22 mouse cellular contexts compared by ENCODE assay signal in genomic region chr17:87475356-87475755, GRCm38 (mm10). TPM values are rescaled to one million over a fixed set of nuclear protein-coding genes. Genes with fewer than 3 reads are reported as not detected.
DNase-seq lines count a peak whose midpoint lies in the region; ATAC-seq and TF ChIP-seq lines count a peak whose summit lies in the region.
"Had no signal": no experiment of that assay in that cellular context is flagged by ENCODE, and none has a peak within 500 bp of the region (broad histone marks: within the 10 kb centered on the region; RNA-seq: fewer than 3 reads in every experiment).

No protein-coding gene starts in this region.

- TF ChIP-seq CTCF in intestine, postnatal 0 days (IDR thresholded peaks at IDR 0.05; ENCODE audit: low read depth) = no peak

- no peaks in the 10 kb centered on the region for H3K27me3 ChIP-seq in intestine, embryonic 15.5 days (replicated peaks)
- H3K27me3 ChIP-seq in intestine, postnatal 0 days (replicated peaks; ENCODE audit: control insufficient read depth, insufficient read depth, low read length) = no peaks in the 10 kb centered on the region
- H3K27me3 ChIP-seq: midbrain, embryonic 13.5 days had no signal

- intact Hi-C loops in left cerebral cortex, postnatal 25 days (cut with DNase I) = loop anchor here (2.0 kb wide), 3 partner anchors 15 to 47 kb away; partner anchors contain the start of gene Calm2

- peak; percentile 27 to 68 for DNase-seq in left cerebral cortex, postnatal 25 days (ENCODE audit: low spot score in 2 of 2)
- DNase-seq in left cerebral cortex, adult 8-10 months (ENCODE audit: low spot score in 2 of 2) = no peak
- DNase-seq in right cerebral cortex, adult 18-20 months = peak; percentile 51
- no peak for DNase-seq in right cerebral cortex, postnatal 10 days (ENCODE audit: low spot score in 2 of 2)
- DNase-seq: layer of hippocampus, adult 9-11 months; liver; liver, postnatal 0 days; right cerebral cortex, postnatal 25 days; thymus, postnatal 25 days had no signal

- H3K4me2 ChIP-seq in intestine, embryonic 15.5 days (replicated peaks) = no peak overlapping the region
- H3K4me2 ChIP-seq in intestine, postnatal 0 days (replicated peaks; ENCODE audit: low read depth) = no peak overlapping the region

- H3K9ac ChIP-seq in intestine, embryonic 15.5 days = no peak overlapping the region
- H3K9ac ChIP-seq in intestine, postnatal 0 days (ENCODE audit: low read depth, low read length) = no peak overlapping the region
- H3K9ac ChIP-seq: liver, postnatal 0 days; midbrain, embryonic 13.5 days had no signal

- WGBS in intestine, embryonic 15.5 days = 57% methylated on average over 8 of the region's 8 CpGs
- 42% methylated on average over 8 of the region's 8 CpGs for WGBS in intestine, postnatal 0 days

- H3K9me3 ChIP-seq in intestine, embryonic 15.5 days = no peaks in the 10 kb centered on the region
- H3K9me3 ChIP-seq in intestine, postnatal 0 days (ENCODE audit: control insufficient read depth) = no peaks in the 10 kb centered on the region
- H3K9me3 ChIP-seq: forebrain, embryonic 10.5 days; hindbrain, embryonic 10.5 days; midbrain, embryonic 13.5 days had no signal

- H3K36me3 ChIP-seq in intestine, embryonic 15.5 days = no peaks in the 10 kb centered on the region
- no peaks in the 10 kb centered on the region for H3K36me3 ChIP-seq in intestine, postnatal 0 days (ENCODE audit: control insufficient read depth, insufficient read depth)
- H3K36me3 ChIP-seq: forebrain, embryonic 10.5 days; hindbrain, embryonic 10.5 days; midbrain, embryonic 13.5 days had no signal

- ATAC-seq in intestine, embryonic 15.5 days = 0 out of 2 replicates have a peak, but pooled peaks have one; percentile 26
- no peak for ATAC-seq in intestine, postnatal 0 days
- no peak for ATAC-seq in megakaryocyte-erythroid progenitor cell, adult 5-6 weeks (replicated peaks; ENCODE audit: low FRiP score, low TSS enrichment, poor library complexity, severe bottlenecking)
- ATAC-seq: liver, postnatal 0 days; midbrain, embryonic 13.5 days had no signal

- H3K27ac ChIP-seq in intestine, embryonic 15.5 days = no peak overlapping the region
- no peak overlapping the region for H3K27ac ChIP-seq in intestine, postnatal 0 days (ENCODE audit: low read depth, low read length)
- H3K27ac ChIP-seq: macrophage; midbrain, embryonic 13.5 days; stomach, postnatal 0 days had no signal

- peaks cover 30% of the 10 kb centered on the region for H3K4me1 ChIP-seq in intestine, embryonic 15.5 days (replicated peaks)
- peaks cover 20% of the 10 kb centered on the region for H3K4me1 ChIP-seq in intestine, postnatal 0 days (replicated peaks; ENCODE audit: control insufficient read depth, insufficient read depth, low read length)

- no peak overlapping the region for H3K4me3 ChIP-seq in intestine, embryonic 15.5 days (replicated peaks)
- H3K4me3 ChIP-seq in intestine, postnatal 0 days (ENCODE audit: low read depth, low read length) = no peak overlapping the region
- H3K4me3 ChIP-seq: midbrain, embryonic 13.5 days; myocyte had no signal

RNA-seq across cellular contexts. Expression of gene Calm2, which starts 28.6 kb away (rescaled TPM):
- polyA plus RNA-seq in intestine, embryonic 15.5 days (2015; fragmentation: Nextera tagmentation; extraction: Ambion mirVana) = 1,049 and 1,135 TPM in 2 replicates
- polyA plus RNA-seq in intestine, postnatal 0 days (2015; fragmentation: Nextera tagmentation; extraction: Ambion mirVana) = 756 and 774 TPM in 2 replicates
- 1,000 to 10,000 TPM; 2,216 to 2,449 TPM for total RNA-seq in left cerebral cortex, postnatal 25 days (2021)
- total RNA-seq in left cerebral cortex, adult 8-10 months (2022) = 1,000 to 10,000 TPM; 2,138 to 2,258 (median 2,232) TPM
- total RNA-seq in megakaryocyte-erythroid progenitor cell, adult 5-6 weeks (2014; fragmentation: Nextera tagmentation) = 286 and 288 TPM in 2 replicates
- 970 and 1,345 TPM in 2 replicates for total RNA-seq in megakaryocyte-erythroid progenitor cell, adult 5-6 weeks (2017)

RNA-seq across cellular contexts. Expression of gene Stpg4, which starts 47.8 kb away (rescaled TPM):
- not detected in 2 replicates for polyA plus RNA-seq in intestine, embryonic 15.5 days (2015; fragmentation: Nextera tagmentation; extraction: Ambion mirVana)
- polyA plus RNA-seq in intestine, postnatal 0 days (2015; fragmentation: Nextera tagmentation; extraction: Ambion mirVana) = not detected in 2 replicates
- total RNA-seq in left cerebral cortex, postnatal 25 days (2021) = under 1 TPM in 1 of 2 experiments, not detected in 1; 0.62 TPM
- total RNA-seq in left cerebral cortex, adult 8-10 months (2022) = not detected
- not detected in 2 replicates for total RNA-seq in megakaryocyte-erythroid progenitor cell, adult 5-6 weeks (2014; fragmentation: Nextera tagmentation)
- not detected in 2 replicates for total RNA-seq in megakaryocyte-erythroid progenitor cell, adult 5-6 weeks (2017)
- total RNA-seq: gastrocnemius, postnatal 4 days; MEL had no signal
- polyA plus RNA-seq: embryonic facial prominence, embryonic 14.5 days; forebrain, embryonic 10.5 days; heart, embryonic 16.5 days; hindbrain, embryonic 10.5 days; liver, postnatal 0 days; macrophage; midbrain, embryonic 13.5 days; myocyte; stomach, postnatal 0 days had no signal

Comparison
In these comparisons a context has a peak if more than half of its experiments do, and no peak if none do; other contexts are left out.
1. DNase-seq: peak in left cerebral cortex, postnatal 25 days (2 of 2) and right cerebral cortex, adult 18-20 months (single experiment); none in left cerebral cortex, adult 8-10 months (0 of 2) and right cerebral cortex, postnatal 10 days (0 of 2).